Mouse (Mus musculus) hindbrain, embryonic 11.5 days (tissue): ENCODE measurements around the gene Hist2h2ab. TPM values are rescaled to one million over a fixed set of nuclear protein-coding genes. Genes with fewer than 3 reads are reported as not detected.
A peak's percentile ranks its signal among the peaks of the same experiment; 100 is the strongest.

Source experiments
- ATAC-seq: fragments of 200-750 bp; cut with Nextera tagmentation; 2 replicates; pipeline ENCODE4 v1.8.0; 2017; ENCODE audit warnings: mild to moderate bottlenecking, moderate TSS enrichment, moderate library complexity; ENCODE audit not compliant: low FRiP score
- DNase-seq: peaks from one replicate; pipeline ENCODE4 v3.0.0-alpha.2; 2015; ENCODE audit warnings: low spot score
- H3K27ac ChIP-seq: fragments of 300-500 bp; sonication (generic); 2 replicates; pipeline ENCODE4 v1.5.1; 2014; ENCODE audit warnings: mild to moderate bottlenecking, low read depth, low read length
- H3K27me3 ChIP-seq: fragments of 300-500 bp; sonication (generic); 2 replicates; pipeline ENCODE4 v1.6.1; 2014; ENCODE audit warnings: mild to moderate bottlenecking, low read length, moderate library complexity, mixed read lengths; ENCODE audit not compliant: control insufficient read depth, insufficient read depth
- H3K36me3 ChIP-seq: fragments of 300-500 bp; sonication (generic); 2 replicates; pipeline ENCODE4 v1.6.1; 2014; ENCODE audit warnings: mild to moderate bottlenecking, low read length, moderate library complexity, mixed read lengths; ENCODE audit not compliant: control insufficient read depth, insufficient read depth
- H3K4me1 ChIP-seq: fragments of 300-500 bp; sonication (generic); replicated peaks from 2 replicates; pipeline ENCODE4 v1.6.1; 2014; ENCODE audit warnings: low read length, mixed read lengths; ENCODE audit not compliant: control insufficient read depth, insufficient read depth
- H3K4me2 ChIP-seq: fragments of 300-500 bp; sonication (generic); replicated peaks from 2 replicates; pipeline ENCODE4 v1.6.1; 2014; ENCODE audit warnings: mild to moderate bottlenecking, low read depth, low read length
- H3K4me3 ChIP-seq: fragments of 300-500 bp; sonication (generic); 2 replicates; pipeline ENCODE4 v1.5.1; 2014; ENCODE audit warnings: low read depth, low read length
- H3K9ac ChIP-seq: fragments of 300-500 bp; sonication (generic); 2 replicates; pipeline ENCODE4 v1.6.1; 2014; ENCODE audit warnings: low read depth, low read length
- H3K9me3 ChIP-seq: fragments of 300-500 bp; sonication (generic); 2 replicates; pipeline ENCODE4 v1.6.1; 2016; ENCODE audit warnings: low read length; ENCODE audit not compliant: control insufficient read depth
- WGBS: fragments of 180-500 bp; shearing (Covaris S2); extraction: QIAGEN DNeasy Blood & Tissue Kit; methylation state at CpG from one replicate; pipeline ENCODE4 v1.1.7; 2014; 5-methylcytosine and 5-hydroxymethylcytosine counted together
- polyA plus RNA-seq: library from polyadenylated mRNA; unstranded; fragments of >200 nt; fragmentation: Nextera tagmentation; extraction: Ambion mirVana; gene quantifications from 2 replicates; pipeline ENCODE4 v1.2.1, GENCODE M21; 2014

Hist2h2ab gene
- polyA plus RNA-seq, 1 experiment from 2014 or later, result 3.0 TPM

- WGBS, result 81% methylated on average over 2 of the region's 2 CpGs
- Histone ChIP-seq H3K4me1 (no peaks in the 10 kb centered on the region; the same call in 1 of the 2 replicates), H3K36me3 (no peaks in the 10 kb centered on the region), H3K27me3 (no peaks in the 10 kb centered on the region), H3K9me3 (no peaks in the 10 kb centered on the region), H3K4me2 (no peak overlapping the region), H3K9ac (no peak overlapping the region), H3K27ac (no peak overlapping the region), H3K4me3 (no peak overlapping the region)
- ATAC-seq (no peak), DNase-seq (no peak)
Observed at GRCm38 (mm10) chr3:96230404-96230803, 10.7 kb downstream of the Hist2h2ab start.

- Histone ChIP-seq H3K27ac (no peak overlapping the region), H3K9ac (no peak overlapping the region), H3K36me3 (no peaks in the 10 kb centered on the region), H3K4me2 (no peak overlapping the region), H3K27me3 (no peaks in the 10 kb centered on the region), H3K4me1 (no peaks in the 10 kb centered on the region), H3K9me3 (no peaks in the 10 kb centered on the region), H3K4me3 (no peak overlapping the region)
- ATAC-seq, result no peak
- no peak for DNase-seq
- WGBS, result 72% methylated on average over 4 of the region's 4 CpGs
Observed at GRCm38 (mm10) chr3:96230910-96231757, 11.5 kb downstream of the Hist2h2ab start.

GRCm38 (mm10) chr3:96231758-96232120, 12.1 kb downstream of the Hist2h2ab start:
- H3K27me3 ChIP-seq, result no peaks in the 10 kb centered on the region
- H3K27ac ChIP-seq, result no peak overlapping the region
- H3K9me3 ChIP-seq, result no peaks in the 10 kb centered on the region
- no peak overlapping the region for H3K9ac ChIP-seq
- ATAC-seq (no peak), DNase-seq (no peak)
- H3K4me1 ChIP-seq, result no peaks in the 10 kb centered on the region
- no peaks in the 10 kb centered on the region for H3K36me3 ChIP-seq
- WGBS, result 59% methylated on average over 2 of the region's 2 CpGs
- no peak overlapping the region for H3K4me2 ChIP-seq
- H3K4me3 ChIP-seq, result no peak overlapping the region

- no peaks in the 10 kb centered on the region for H3K27me3 ChIP-seq
- H3K9me3 ChIP-seq, result no peaks in the 10 kb centered on the region
- H3K36me3 ChIP-seq, result no peaks in the 10 kb centered on the region
- H3K4me1 ChIP-seq, result peaks cover 3% of the 10 kb centered on the region; the same call in 1 of the 2 replicates
- DNase-seq, result no peak
- H3K4me3 ChIP-seq, result no peak overlapping the region
- no peak overlapping the region for H3K9ac ChIP-seq
- no peak overlapping the region for H3K4me2 ChIP-seq
- H3K27ac ChIP-seq, result no peak overlapping the region
- ATAC-seq, result no peak
- 91% methylated on average over 2 of the region's 2 CpGs for WGBS
Observed at GRCm38 (mm10) chr3:96234914-96235313, 15.2 kb downstream of the Hist2h2ab start.

GRCm38 (mm10) chr3:96235836-96236235, 16.2 kb downstream of the Hist2h2ab start:
- H3K27ac ChIP-seq, result no peak overlapping the region
- no peak for DNase-seq
- H3K36me3 ChIP-seq, result no peaks in the 10 kb centered on the region
- no peak overlapping the region for H3K4me3 ChIP-seq
- H3K27me3 ChIP-seq, result no peaks in the 10 kb centered on the region
- H3K9ac ChIP-seq, result no peak overlapping the region
- H3K9me3 ChIP-seq, result no peaks in the 10 kb centered on the region
- no peak overlapping the region for H3K4me2 ChIP-seq
- peaks cover 3% of the 10 kb centered on the region; the same call in 1 of the 2 replicates for H3K4me1 ChIP-seq
- ATAC-seq, result no peak
- WGBS, result 58% methylated on average over 3 of the region's 3 CpGs

- Histone ChIP-seq H3K27ac (0 out of 2 replicates have a peak overlapping the region, but pooled peaks have one; percentile 30), H3K4me2 (peak overlapping the region; percentile 49), H3K4me3 (peak overlapping the region; percentile 16), H3K9ac (peak overlapping the region; percentile 72; the same call in 1 of the 2 replicates), H3K36me3 (no peaks in the 10 kb centered on the region), H3K9me3 (no peaks in the 10 kb centered on the region), H3K27me3 (no peaks in the 10 kb centered on the region), H3K4me1 (peaks cover 3% of the 10 kb centered on the region; the same call in 1 of the 2 replicates)
- WGBS, result 94% methylated on average over 4 of the region's 4 CpGs
- ATAC-seq, result no peak
- peak; percentile 23 for DNase-seq
Observed at GRCm38 (mm10) chr3:96236834-96237334, 17.2 kb downstream of the Hist2h2ab start.

GRCm38 (mm10) chr3:96237335-96237903, 17.8 kb downstream of the Hist2h2ab start:
- Histone ChIP-seq H3K4me2 (peak overlapping the region; percentile 49), H3K4me1 (peaks cover 3% of the 10 kb centered on the region; the same call in 1 of the 2 replicates), H3K27ac (0 out of 2 replicates have a peak overlapping the region, but pooled peaks have one; percentile 30), H3K36me3 (no peaks in the 10 kb centered on the region), H3K9ac (peak overlapping the region; percentile 72), H3K4me3 (peak overlapping the region; percentile 37), H3K9me3 (no peaks in the 10 kb centered on the region), H3K27me3 (no peaks in the 10 kb centered on the region)
- ATAC-seq (no peak), DNase-seq (peak; percentile 55)
- 33% methylated on average over 7 of the region's 7 CpGs for WGBS

- peak overlapping the region; percentile 74 for H3K27ac ChIP-seq
- peaks cover 3% of the 10 kb centered on the region; the same call in 1 of the 2 replicates for H3K4me1 ChIP-seq
- H3K27me3 ChIP-seq, result no peaks in the 10 kb centered on the region
- H3K36me3 ChIP-seq, result no peaks in the 10 kb centered on the region
- H3K4me3 ChIP-seq, result peak overlapping the region; percentile 37
- peak overlapping the region; percentile 72 for H3K9ac ChIP-seq
- WGBS, result 0% methylated on average over 12 of the region's 12 CpGs
- DNase-seq (no peak), ATAC-seq (no peak)
- H3K4me2 ChIP-seq, result peak overlapping the region; percentile 49
- no peaks in the 10 kb centered on the region for H3K9me3 ChIP-seq
Observed at GRCm38 (mm10) chr3:96237904-96238511, 18.3 kb downstream of the Hist2h2ab start.
